Mouse (Mus musculus) B cell, adult 2 months (primary cell): ENCODE results near the gene Lamtor2.
A peak's percentile ranks its signal among the peaks of the same experiment; 100 is the strongest.
"Not testable (repeated sequence)": the region's sequence is repeated elsewhere in the genome, so short reads cannot be mapped to it uniquely, and the experiment has no call there.

Experiments
- DNase-seq, 2 experiments: peaks; one replicate each; pipeline ENCODE4 v3.0.0; 2022

Gene Lamtor2

GRCm38 (mm10) chr3:88552676-88553524 is at the start of gene Lamtor2:
Gene Lamtor2 (minus strand): TSS chr3:88553074.
- DNase-seq: peak; percentile 90 to 93

DNA sequence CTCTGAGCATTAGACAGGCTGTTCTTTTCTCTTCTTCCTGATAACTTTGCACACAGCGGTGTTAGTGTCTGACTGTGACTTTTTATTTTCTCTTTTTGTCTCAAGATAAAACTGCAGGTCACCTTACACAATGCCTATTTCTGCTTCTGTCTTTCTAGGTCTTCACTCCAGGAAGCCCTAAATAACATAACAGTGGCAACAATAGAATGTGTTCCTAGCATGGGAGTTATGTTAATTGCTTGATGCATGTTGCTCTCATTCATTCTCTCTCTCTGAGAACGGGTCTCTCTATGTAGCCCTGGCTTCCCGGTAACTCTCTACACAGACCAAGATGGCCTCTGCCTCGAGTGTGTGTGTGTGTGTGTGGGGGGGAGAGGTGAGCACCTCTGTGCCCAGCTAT is 49.6 kb upstream of the Lamtor2 start:
- DNase-seq: no peak

DNA sequence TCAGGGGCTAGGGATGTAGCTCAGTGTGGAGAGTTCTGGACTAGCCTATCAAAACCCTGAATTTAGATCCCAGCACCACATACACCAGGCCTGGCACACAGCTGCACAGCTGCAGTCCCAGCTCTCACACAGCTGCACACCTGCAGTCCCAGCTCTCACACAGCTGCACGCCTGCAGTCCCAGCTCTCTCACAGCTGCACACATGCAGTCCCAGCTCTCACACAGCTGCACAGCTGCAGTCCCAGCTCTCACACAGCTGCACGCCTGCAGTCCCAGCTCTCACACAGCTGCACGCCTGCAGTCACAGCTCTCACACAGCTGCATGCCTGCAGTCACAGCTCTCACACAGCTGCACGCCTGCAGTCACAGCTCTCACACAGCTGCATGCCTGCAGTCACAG is 43.7 kb upstream of the Lamtor2 start:
- not testable (repeated sequence) for DNase-seq

- DNase-seq: no peak
Measured at GRCm38 (mm10) chr3:88593893-88594580, 41.2 kb upstream of the Lamtor2 start.

DNA sequence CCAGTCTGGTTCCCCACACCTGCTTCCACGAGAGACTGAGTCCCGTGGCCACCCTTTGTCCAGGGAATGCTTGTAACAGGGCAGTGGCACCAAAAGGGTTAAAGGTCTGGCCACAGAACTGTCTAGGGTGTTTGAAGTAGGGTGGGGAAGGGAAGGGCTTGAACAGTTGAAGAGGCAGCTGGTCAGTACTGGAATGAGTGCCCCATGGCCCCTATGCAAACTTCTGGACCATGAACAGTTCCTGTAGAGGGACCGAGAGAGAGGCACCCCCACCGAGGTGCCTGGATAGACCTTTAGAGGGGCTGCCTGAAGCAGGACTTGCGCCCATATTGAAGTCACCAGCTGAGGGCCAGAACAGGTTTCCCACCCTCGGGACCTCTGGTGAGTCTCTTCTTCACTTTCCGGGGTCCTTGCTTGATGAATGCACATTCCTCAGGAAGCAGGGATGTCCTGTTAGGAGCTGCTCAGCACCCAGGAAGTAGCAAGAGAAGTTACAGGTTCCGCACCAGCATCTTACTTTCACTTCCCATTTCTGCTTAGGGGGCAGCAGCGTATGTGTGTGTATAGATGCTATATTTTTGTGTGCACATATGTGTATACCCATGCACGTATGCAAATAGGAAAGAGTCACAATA is 40.2 kb upstream of the Lamtor2 start:
- peak; percentile 76 to 80 for DNase-seq

DNA sequence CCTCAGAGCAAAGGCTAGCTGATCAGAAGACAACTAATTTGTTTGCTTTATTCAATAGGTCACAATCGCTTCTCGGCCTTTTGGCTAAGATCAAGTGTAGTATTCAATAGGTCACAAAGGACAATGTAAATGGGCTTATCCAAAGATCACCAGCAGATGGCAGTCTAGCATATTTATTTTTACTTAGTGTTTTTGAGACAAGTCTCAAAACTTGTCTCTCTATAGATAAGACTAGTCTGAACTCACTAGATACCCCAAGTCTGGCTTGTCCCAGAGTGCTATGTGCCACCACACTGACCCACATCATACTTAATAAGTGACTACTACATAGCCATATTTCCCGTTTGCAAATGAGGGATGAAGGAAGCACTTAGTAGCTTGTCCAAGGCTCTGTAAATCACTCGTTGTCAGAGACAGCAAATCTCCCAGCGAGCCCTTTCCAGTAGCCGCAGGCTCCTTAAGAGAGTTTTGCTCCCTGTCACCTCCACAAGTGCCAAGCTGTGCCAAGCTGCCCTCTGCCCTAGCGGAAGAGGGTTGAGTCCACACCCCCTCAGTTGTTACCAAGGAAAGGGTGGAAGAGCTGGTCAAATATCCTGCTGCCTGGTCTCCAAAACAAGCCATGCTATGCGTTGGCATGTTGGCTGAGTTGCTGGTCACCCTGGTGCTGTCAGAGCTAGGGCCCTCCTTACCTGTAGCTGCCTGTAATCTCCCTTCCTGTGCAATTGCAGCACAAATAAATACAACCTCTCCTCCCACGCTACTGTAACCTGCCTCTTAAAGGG is 39.3 kb upstream of the Lamtor2 start:
- peak; percentile 71 to 74 for DNase-seq

GRCm38 (mm10) chr3:88591044-88591443 is 38.2 kb upstream of the Lamtor2 start:
- DNase-seq: no peak

GRCm38 (mm10) chr3:88590246-88590645 is 37.4 kb upstream of the Lamtor2 start:
- DNase-seq: no peak

GRCm38 (mm10) chr3:88586640-88587039 is 33.8 kb upstream of the Lamtor2 start:
- no peak for DNase-seq

DNA sequence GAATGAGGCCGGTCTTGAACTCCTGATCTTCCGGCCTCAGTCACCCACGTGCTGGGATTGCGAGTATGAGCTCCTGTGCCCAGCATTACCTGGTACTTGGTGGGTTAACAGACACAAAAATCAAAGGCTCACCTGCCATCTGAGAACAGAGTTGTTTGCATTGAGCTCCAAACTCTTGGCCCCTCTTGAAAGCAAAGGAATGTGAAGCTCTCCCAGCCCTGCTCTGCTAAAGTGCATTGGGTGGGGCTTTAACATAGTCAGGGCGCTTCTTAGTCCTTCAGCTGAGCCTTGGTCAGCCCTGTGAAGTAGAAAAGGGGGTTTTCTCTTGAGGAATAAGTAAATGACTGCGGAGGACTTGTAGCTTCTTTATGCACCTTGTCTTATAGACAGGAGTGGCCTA is 32.9 kb upstream of the Lamtor2 start:
- no peak for DNase-seq

DNA sequence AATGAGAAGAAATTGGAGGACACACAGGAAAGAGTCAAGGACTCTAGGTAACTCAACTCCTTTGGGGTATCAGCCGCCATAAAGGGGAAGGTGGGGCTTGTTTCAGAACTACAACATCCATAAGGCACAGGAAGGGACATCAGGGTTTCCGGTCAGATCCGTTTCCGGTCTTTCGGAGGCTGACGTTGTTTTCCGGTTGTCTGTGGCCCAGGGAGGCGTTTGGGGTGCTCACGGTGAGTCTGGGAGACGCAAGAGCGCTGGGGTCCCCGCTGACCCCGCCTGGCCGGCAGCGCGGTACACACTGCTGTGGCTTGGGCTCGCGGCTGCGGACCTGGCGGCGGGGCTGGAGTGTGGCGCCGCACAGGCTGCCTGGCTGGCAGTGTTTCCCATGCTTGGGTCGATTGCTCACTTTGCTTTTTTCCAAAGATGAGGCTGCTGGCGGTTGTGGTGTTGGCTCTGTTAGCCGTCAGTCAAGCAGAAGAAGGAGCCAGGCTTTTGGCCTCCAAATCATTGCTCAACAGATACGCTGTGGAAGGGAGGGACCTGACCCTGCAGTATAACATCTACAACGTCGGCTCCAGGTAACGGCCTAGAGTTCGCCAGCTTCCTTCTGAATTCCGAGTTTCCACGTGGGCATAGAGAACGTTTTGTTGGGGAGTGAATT is 26.7 kb upstream of the Lamtor2 start:
- DNase-seq: peak; percentile 75

- DNase-seq: no peak
Measured at GRCm38 (mm10) chr3:88578498-88579424, 25.9 kb upstream of the Lamtor2 start.

GRCm38 (mm10) chr3:88577846-88578245 is 25.0 kb upstream of the Lamtor2 start:
- not testable (repeated sequence) for DNase-seq

GRCm38 (mm10) chr3:88575540-88575939 is 22.7 kb upstream of the Lamtor2 start, which contains the start of gene Ssr2:
Gene Ssr2 (plus strand): TSS chr3:88575876.
- no peak for DNase-seq

DNA sequence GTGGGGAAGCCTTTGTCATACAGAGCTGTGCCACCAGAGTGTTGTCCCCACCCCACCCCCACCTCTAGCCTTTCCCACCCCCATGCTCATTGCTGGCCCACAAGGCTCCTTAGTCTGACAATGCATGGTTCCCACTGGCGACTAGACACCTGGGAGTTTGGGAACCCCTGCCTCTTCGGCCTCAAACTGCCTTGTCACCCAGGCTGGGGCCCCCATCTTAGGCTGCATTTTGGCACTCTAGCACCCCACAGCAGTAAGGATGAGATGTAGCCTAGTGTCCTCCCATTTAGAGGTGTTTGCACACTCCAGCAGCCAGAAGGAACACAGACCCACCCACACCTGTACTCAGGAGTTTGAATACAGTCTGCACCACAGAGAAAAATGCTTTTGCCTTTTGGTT is 20.9 kb upstream of the Lamtor2 start:
- DNase-seq: no peak

- DNase-seq: no peak
Measured at GRCm38 (mm10) chr3:88572835-88573234, 20.0 kb upstream of the Lamtor2 start.

DNA sequence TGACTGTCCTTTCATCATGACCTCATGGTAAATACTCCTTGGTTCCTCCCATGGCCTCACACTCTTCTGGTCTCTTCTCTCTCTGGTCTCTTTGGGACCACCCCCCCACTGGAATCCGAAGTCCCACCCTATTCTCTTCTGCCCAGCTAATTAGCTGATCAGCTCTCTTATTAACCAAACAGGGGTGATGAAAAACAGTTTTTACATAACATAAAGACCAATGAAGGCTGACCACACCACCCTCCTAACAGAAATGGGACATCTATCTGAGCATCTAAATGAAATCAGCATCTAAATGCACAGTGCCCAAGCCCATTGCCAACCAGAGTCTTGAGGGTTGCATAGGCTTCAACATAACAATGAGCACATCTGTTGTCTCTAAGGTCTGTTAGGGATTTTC is 19.0 kb upstream of the Lamtor2 start:
- no peak for DNase-seq

DNA sequence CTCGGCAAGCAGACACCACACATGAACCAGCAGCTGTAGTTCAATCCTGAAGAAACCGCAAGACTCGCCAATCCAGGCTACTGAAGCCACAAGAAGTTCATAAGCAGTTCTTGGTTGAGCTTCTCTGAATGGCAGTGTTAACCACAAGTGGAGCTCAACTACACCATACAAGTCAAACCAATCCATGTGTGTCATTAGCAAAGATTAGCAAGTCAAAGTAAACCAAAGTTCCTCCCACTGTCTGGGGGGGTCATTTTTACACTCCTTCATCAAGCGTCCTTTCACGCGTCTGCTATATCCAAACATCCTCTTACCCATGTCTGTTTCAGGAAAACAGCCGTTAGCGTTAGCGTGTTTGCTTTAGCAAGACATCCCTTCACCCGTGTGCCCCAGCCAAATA is 17.5 kb upstream of the Lamtor2 start:
- no peak for DNase-seq

GRCm38 (mm10) chr3:88569694-88570093 is 16.8 kb upstream of the Lamtor2 start:
- no peak for DNase-seq

DNA sequence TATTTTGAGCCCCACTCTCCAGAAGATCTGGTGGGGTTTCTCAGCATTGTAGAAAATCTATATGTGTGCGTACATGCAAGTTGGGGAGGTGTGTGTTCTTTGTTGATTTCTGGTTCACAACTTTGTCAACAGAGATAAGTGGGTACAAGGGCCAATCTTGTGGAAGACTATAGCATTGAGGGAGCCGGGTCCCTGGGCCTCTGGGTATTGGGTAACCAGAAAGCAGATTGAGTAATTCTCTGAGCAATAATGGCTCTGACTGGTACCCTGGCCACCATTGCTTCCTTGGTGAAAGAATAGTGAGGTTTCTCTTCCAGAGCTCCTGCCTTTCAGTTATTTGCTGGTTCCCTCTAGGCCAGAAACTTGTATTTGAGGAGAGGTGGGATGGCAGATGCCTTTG is 16.2 kb upstream of the Lamtor2 start:
- DNase-seq: no peak

GRCm38 (mm10) chr3:88568615-88569014 is 15.7 kb upstream of the Lamtor2 start:
- no peak for DNase-seq
